Mouse (Mus musculus): ENCODE measurements around the gene Asb10.
"Not testable (repeated sequence)": the region's sequence is repeated elsewhere in the genome, so short reads cannot be mapped to it uniquely, and the experiment has no call there.

The Asb10 gene

GRCm38 (mm10) chr5:24540387-24541143, at the start of gene Asb10:
Gene Asb10, minus strand, starts transcription at chr5:24540978.
- no peak for DNase-seq (ENCODE audit: low read depth, low spot score)

GRCm38 (mm10) chr5:24589511-24590500, 49.0 kb upstream of the Asb10 start:
- DNase-seq (ENCODE audit: low read depth, low spot score): no peak

GRCm38 (mm10) chr5:24587200-24587577, 46.4 kb upstream of the Asb10 start:
- no peak for DNase-seq (ENCODE audit: low read depth, low spot score)

GRCm38 (mm10) chr5:24586547-24587199, 45.9 kb upstream of the Asb10 start, which contains the start of gene Chpf2:
Gene Chpf2, plus strand, starts transcription at chr5:24586741.
- DNase-seq (ENCODE audit: low read depth, low spot score): peak; percentile 60

- DNase-seq (ENCODE audit: low read depth, low spot score): no peak
Measured at GRCm38 (mm10) chr5:24586106-24586505, 45.3 kb upstream of the Asb10 start.

- DNase-seq (ENCODE audit: low read depth, low spot score): no peak
Measured at GRCm38 (mm10) chr5:24578109-24578963, 37.6 kb upstream of the Asb10 start.

- peak; percentile 100 for DNase-seq (ENCODE audit: low read depth, low spot score)
Measured at GRCm38 (mm10) chr5:24577183-24577929, 36.6 kb upstream of the Asb10 start, which contains the start of gene Abcf2. Gene Abcf2, minus strand, starts transcription at chr5:24577467.

- no peak for DNase-seq (ENCODE audit: low read depth, low spot score)
Measured at GRCm38 (mm10) chr5:24576801-24577182, 36.0 kb upstream of the Asb10 start.

- no peak for DNase-seq (ENCODE audit: low read depth, low spot score)
Measured at GRCm38 (mm10) chr5:24575948-24576347, 35.2 kb upstream of the Asb10 start.

- DNase-seq (ENCODE audit: low read depth, low spot score): no peak
Measured at GRCm38 (mm10) chr5:24556709-24557108, 15.9 kb upstream of the Asb10 start, which contains the start of gene 4931409K22Rik. Gene 4931409K22Rik, minus strand, starts transcription at chr5:24556809.

- DNase-seq (ENCODE audit: low read depth, low spot score): not testable (repeated sequence)
Measured at GRCm38 (mm10) chr5:24555335-24555734, 14.6 kb upstream of the Asb10 start.

- no peak for DNase-seq (ENCODE audit: low read depth, low spot score)
Measured at GRCm38 (mm10) chr5:24553621-24554244, 13.0 kb upstream of the Asb10 start.

- DNase-seq (ENCODE audit: low read depth, low spot score): no peak
Measured at GRCm38 (mm10) chr5:24551317-24551688, 10.5 kb upstream of the Asb10 start.

GRCm38 (mm10) chr5:24550598-24551316, 10.0 kb upstream of the Asb10 start:
- DNase-seq (ENCODE audit: low read depth, low spot score): no peak

GRCm38 (mm10) chr5:24542643-24543042, 1.9 kb upstream of the Asb10 start:
- DNase-seq (ENCODE audit: low read depth, low spot score): no peak

GRCm38 (mm10) chr5:24541144-24541569, 379 bp upstream of the Asb10 start:
- no peak for DNase-seq (ENCODE audit: low read depth, low spot score)

- no peak for DNase-seq (ENCODE audit: low read depth, low spot score)
Measured at GRCm38 (mm10) chr5:24539571-24540296, 1.0 kb downstream of the Asb10 start.

GRCm38 (mm10) chr5:24537618-24538017, 3.2 kb downstream of the Asb10 start:
- no peak for DNase-seq (ENCODE audit: low read depth, low spot score)
